Mouse (Mus musculus) kidney, postnatal 36 days (tissue): ENCODE measurements around the gene Gdf11.

Experiments
- DNase-seq, 2 experiments: peaks; one replicate each; pipeline ENCODE4 v3.0.0; 2021 to 2022; ENCODE audit warnings: mixed read lengths in 2 of 2

Gene Gdf11

GRCm38 (mm10) chr10:128919203-128919631, 27.7 kb upstream of the Gdf11 start:
- DNase-seq, result peak; percentile 82 to 92

- DNase-seq, result peak; percentile 70 to 76
Measured at GRCm38 (mm10) chr10:128918246-128918645, 26.7 kb upstream of the Gdf11 start.

GRCm38 (mm10) chr10:128917400-128917799, 25.9 kb upstream of the Gdf11 start:
- DNase-seq, result no peak

DNA sequence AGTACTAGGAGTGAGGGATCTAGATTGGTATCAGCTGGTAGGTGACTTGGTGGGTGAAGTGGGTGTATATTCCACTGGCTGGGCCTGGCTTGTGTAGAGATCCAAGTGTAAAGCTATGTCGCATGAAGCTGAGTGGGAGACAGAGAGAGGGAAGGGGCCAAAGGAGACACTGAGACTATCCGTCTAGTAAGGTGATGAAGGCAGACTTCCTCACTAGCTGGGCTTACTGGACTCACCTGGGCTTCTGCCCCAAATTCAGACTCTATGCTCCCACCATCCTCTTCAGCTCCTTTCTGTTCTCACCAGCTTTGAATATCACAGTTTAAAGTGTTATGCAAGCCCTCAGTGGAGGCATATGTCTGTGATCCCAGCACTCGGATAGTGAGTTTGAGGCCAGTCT, 25.1 kb upstream of the Gdf11 start:
- DNase-seq, result no peak

DNA sequence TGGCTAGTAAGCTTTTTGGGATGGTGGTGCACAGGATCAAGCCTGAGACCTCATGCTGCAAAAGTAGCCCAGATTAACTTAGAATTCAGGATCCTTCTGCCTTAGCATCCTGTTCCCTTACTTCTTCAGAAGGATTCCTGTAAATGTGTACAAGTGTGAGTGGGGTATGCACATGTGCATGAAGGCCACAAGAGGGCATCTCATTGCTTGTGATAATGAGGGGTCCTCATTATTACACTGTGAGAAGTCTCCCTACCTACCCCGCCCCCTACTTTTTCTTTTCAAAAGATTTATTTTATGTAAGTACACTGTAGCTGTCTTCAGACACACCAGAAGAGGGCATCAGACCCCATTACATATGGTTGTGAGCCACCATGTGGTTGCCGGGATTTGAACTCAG, 24.0 kb upstream of the Gdf11 start:
- DNase-seq, result no peak

DNA sequence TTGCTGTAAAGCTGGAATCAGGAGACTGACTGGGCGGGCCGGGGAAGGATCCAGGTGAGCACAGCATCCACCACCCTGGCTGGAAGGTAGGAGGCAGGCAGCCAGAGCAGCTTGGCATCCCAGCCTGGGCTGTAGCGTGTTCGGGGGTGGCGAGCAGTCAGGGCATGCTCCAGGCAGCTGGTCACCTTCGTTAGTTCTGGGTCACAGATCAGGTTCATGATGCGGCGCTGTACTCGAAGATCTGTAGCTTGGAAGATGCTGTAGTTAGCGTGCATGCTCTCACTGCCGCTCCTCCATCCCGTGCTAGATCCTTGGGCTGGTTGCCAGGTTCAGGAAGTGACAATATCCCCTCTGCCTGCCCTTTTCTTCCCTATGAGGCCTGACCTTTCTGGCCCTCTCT, 22.2 kb upstream of the Gdf11 start:
- DNase-seq, result peak in 1 of 2 experiments; percentile 61

DNA sequence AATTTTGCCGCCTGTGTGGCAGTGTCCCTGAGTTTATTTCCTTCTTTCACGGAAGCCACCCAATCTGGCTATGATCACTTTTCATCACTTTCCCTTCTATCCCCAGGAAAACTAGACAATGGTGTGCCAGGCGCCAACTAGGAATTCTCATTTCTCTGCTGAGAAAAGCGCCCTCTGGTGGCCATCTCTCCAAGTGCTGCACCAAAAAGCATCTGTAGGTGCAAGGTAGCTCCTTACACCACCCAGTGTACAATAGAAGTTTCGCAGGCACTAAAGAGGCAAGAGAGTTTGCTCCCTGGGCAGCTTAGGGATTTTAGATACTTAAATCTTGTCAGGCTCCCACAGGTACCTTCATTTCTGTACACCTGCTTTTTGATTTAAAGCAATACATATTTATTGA, 21.7 kb upstream of the Gdf11 start:
- peak; percentile 92 to 95 for DNase-seq

DNA sequence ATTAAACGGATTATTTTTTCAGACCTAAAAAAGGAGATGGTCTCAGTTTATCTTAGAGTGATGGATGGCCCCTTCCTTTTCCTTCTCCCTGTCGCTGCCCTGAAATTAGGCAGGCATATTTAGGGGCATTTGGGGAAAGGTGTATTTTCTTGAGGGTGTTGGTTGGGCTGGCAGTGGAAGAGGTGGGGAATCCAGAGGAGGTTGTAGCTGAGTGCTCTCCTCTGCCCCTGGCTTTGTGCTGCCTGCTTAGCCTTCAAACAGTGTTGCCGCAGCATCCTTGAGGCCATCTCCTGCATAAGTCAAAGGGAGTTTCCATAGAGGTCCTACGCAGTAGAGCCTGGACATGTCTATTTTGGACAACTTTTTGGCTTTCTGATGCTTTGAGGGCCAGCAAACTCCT, 21.3 kb upstream of the Gdf11 start:
- no peak for DNase-seq

DNA sequence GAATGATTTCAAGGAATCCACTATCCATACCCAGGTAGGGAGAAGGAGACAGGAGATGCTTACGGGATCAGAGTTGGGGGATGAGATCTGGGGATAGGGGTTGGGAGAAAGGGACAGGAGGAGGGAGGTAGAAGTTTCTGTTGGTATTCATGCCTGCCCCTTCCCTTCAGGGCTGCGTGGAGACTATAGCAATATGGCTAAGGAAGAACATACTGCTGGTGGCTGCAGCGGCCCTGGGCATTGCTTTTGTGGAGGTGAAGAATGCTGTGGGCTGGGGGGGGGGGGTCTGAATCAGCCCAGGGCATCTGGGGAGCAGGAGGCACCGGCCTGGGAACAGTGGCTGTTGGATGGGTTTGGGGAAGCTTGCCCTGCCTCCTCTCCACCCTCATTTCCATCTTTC, 20.8 kb upstream of the Gdf11 start:
- DNase-seq, result no peak

- DNase-seq, result no peak
Measured at GRCm38 (mm10) chr10:128911430-128911829, 19.9 kb upstream of the Gdf11 start.

DNA sequence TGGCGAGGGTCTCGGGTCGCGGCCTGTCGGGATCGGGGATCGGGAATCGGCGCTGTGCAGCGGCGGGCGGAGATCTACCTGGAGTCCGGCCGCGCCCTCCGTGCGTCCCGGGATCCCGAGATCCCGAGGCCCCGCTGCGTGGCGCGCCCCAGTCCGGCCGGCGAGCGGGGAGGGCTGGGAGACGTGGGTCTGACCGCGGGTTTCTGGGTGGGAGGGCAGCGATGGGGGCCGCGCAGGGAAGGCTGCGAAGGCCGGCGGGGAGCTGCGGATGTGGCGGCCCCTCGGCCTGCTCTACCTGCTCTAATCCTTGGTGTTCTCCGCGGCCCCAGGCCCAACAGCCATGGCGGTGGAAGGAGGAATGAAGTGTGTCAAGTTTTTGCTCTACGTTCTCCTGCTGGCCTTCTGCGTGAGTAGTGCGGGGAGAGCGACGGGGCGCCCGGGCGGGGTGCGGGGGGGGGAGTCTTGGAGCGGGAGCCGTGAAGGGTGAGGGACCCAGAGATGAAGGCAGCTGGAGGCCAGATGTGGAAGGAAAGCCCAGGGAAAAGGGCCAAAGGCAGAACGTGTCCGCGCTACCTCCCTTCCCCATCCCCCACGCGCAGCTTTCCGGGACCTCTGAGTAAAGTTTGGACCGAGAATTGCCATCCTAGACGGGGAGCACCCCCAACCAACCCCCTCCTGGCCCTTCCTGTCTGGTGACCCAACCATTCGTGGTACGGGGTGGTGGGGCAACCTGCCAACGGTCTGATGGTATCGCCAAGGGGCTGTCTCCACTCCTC, 18.7 kb upstream of the Gdf11 start:
- DNase-seq, result peak in 1 of 2 experiments; percentile 78

DNA sequence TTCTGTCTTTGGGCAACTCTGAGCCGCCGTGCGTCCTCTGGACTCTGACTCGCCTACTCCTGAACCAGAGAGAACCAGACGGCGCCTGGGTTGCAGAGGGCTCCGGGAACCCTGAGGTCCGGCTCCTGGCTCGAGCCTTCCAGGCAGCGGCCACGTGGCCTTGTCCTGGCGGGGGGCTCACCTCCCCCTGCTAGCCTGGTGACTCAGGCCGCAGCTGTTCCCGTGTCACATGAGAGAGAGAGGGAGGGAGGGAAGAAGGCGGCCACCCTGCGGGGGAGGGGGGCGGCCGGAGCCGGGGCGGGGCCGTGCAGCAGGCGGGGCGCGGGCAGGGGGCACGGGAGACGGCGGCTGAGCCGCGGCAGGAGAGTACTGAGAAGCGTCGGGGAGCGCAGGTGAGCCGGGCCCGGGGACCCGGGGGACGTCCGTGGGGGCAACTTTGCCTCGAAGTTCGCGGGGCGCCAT, 18.1 kb upstream of the Gdf11 start:
- DNase-seq, result peak; percentile 94 to 95

DNA sequence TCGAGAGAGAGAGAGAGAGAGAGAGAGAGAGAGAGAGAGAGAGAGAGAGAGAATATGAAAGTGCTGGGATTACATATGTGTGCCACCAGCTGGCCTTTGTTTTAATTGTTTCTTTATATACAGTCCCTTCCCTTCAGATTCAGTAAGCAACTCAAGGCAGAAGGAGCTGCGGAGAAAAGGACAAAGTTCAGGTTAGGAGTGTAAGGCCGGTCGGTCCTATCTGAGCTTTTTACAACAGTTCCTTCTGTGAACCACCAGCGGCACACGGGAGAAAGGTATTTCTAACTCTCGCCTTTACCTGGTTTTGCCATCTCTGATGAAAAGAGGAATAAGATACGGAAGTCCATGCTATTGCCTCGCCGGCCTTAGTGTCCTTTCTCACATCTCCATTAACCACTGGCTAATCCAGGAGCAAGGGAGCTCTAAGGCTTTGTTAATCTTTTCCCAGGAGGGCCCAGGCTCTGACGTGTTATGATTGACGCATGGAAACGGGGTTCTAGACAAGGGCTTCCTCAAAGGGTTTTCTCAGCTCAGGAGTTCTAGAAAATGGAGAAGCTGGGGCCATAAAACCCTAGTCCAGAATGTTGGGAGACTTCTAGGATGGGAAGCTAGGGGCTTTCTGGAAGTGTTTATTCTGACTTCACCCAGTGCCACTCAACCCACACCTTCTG, 17.4 kb upstream of the Gdf11 start:
- DNase-seq, result peak; percentile 73 to 85

GRCm38 (mm10) chr10:128904812-128905211, 13.3 kb upstream of the Gdf11 start:
- DNase-seq, result peak; percentile 64 to 74

GRCm38 (mm10) chr10:128902409-128902988, 11.0 kb upstream of the Gdf11 start:
- peak in 1 of 2 experiments; percentile 74 for DNase-seq

GRCm38 (mm10) chr10:128901409-128901808, 9.9 kb upstream of the Gdf11 start:
- DNase-seq, result no peak

GRCm38 (mm10) chr10:128900698-128901097, 9.2 kb upstream of the Gdf11 start, which contains the start of gene Cd63:
Gene Cd63, plus strand, starts transcription at chr10:128900989.
- no peak for DNase-seq

DNA sequence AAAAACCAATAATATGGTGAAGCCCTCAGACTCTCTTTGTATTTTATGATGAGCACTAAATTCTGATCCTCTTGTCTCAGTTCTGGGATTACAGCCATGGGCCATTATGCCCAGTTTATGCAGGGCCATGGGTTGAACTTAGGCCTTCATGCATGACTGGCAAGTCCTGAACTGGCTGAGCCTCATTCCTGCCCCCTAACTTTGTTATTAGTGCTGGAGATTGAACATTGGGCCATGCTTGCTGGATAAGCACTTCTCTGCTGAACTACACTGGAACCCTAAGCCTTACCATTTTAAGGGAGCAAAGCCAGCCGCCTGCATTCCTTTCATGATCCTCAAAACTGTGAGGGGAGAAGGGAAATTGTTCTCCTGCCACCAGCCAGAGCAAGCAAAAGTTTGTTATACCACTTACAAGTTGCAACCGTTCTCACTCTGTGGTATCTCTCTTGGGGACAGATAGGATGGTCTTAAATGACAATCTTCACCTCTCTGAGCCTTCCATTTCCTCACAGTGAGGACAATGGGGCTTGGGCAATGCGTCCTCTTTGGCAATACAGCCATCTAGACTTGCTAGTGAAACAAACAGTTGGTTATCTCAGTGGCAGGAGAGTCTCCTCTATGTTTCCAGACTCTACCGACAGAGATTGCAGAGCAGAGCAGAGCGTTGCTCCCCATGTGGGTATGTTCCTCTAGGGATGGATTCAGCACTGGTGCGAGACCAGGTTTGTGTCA, 8.4 kb upstream of the Gdf11 start:
- DNase-seq, result peak; percentile 71 to 90

DNA sequence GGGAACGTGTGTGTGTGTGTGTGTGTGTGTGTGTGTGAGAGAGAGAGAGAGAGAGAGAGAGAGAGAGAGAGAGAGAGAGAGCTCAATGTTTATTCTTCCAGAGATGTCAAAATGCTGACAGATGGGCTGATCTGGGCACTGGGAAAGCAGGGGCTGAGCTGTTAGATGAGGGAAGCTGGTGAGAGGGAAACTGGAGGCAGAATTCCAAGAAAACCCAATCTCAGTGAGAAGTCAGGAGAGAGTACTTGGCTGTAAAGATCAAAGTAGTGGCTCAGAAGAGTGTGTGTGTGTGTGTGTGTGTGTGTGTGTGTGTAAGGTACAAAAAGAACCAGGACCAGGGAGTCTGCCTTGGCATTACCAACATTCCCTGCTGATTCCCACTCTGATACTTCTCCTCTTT, 6.0 kb upstream of the Gdf11 start:
- no peak for DNase-seq

- no peak for DNase-seq
Measured at GRCm38 (mm10) chr10:128896807-128897206, 5.3 kb upstream of the Gdf11 start.

DNA sequence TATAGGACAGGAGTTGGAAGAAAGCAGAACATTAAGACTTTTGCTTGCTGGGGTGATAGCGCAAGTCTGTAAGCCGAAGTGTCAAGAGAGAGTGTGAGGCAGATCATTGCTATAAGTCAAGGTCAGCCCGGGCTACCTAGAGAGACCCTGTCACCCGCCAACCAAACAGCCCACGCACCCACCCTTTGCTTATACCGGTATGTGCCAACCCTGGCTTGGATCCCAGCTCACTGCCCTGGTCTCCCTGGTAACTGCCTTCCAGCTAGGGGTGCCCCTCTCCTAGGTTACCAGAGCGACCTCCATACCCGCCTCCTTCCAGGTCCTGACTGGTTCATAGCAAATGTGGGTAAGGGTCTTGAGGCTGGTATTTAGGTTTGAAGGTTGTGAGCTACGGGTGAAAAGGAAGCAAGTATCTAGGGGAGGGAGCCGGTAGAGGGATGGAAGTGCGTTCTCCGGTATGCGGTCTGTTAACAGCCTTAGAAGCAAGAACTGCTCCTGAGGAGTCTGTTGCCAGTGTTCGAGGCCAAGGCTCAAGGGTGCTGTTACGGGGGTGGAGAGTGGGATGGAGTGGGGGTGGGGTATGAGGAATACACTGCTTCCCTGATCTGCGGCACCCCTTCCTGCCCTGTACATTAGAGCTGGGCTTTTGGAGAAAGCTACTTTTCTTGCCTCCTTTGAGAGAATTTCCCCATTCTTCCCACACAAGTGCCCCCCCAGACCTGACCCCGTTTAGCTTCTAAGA, 4.6 kb upstream of the Gdf11 start:
- DNase-seq, result peak in 1 of 2 experiments; percentile 57

DNA sequence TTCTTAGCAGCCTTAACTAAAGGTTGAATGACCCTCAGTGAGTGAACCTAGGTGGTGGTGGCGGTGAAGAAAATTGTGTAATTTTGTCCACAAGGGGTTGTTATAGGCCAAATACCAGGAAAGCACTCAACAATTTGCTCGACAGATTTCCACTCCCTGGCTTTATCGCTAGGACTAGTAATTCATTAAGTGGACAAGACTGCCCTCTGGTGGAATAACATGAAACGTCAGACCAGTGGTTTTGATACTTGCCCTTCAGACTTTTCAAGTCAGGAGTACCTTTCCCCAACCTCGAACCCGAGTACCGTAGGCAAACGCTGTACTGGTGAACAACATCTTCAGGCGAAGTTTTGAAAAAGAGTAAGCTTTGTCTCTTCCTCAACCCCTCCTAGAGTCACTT, 3.9 kb upstream of the Gdf11 start:
- peak; percentile 85 to 90 for DNase-seq
